Mouse (Mus musculus) spleen, postnatal 36 days (tissue): Measurements from ENCODE around the gene Prc1.

Experiments
- DNase-seq, 2 experiments: peaks; one replicate each; pipeline ENCODE4 v3.0.0; 2022; ENCODE audit warnings: low spot score in 2 of 2, mixed read lengths in 1 of 2

Gene Prc1

GRCm38 (mm10) chr7:80336932-80337331, 42.7 kb downstream of the Prc1 start:
- no peak for DNase-seq

- DNase-seq, result peak in 1 of 2 experiments; percentile 26
These were observed 45.1 kb downstream of the Prc1 start for GRCm38 (mm10) chr7:80339371-80339770.

- peak; percentile 98 to 99 for DNase-seq
These were observed 45.8 kb downstream of the Prc1 start for GRCm38 (mm10) chr7:80339793-80340628.

DNA sequence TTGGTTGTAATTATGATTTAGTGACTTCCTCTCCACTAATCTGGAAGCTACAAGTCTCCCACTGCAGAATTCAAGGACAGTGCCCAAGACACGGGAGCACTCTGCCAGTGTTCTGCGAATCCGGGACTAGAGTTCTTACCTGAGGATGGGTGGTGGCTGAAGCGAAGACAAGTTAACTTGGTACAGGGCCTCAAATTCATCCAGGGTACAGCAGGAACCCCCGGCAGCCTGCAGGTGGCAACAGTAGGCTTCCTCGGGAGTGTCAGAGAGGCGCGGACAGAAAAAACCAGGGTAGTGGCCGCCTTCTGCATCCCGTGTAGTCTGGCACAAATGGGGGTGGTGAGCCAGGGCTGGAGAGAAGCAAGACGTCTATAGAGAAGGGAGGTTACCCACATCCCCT, 46.5 kb downstream of the Prc1 start, which contains the start of gene Unc45a:
Gene Unc45a, minus strand, starts transcription at position 213 of the 400 bp plus-strand sequence.
- DNase-seq, result peak; percentile 81 to 84

DNA sequence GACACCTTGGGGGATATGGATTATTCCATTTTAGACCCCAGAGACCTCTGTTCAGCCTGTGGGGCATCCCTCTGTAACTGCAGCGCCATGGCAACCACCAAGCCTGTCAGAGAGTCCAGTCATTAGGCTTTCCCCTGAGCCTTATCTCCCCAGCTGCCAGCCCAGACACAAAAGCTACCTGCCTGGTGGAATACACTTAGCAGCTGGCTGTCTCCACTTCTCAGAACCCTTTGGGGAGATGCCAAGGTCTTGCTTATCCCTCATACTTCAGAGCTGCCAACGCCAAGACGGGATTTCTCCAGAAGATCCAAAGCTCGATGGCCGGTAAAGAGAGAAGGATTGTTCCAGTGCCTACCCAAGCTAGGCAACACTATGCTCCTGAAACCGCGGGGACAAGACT, 47.5 kb downstream of the Prc1 start:
- no peak for DNase-seq

DNA sequence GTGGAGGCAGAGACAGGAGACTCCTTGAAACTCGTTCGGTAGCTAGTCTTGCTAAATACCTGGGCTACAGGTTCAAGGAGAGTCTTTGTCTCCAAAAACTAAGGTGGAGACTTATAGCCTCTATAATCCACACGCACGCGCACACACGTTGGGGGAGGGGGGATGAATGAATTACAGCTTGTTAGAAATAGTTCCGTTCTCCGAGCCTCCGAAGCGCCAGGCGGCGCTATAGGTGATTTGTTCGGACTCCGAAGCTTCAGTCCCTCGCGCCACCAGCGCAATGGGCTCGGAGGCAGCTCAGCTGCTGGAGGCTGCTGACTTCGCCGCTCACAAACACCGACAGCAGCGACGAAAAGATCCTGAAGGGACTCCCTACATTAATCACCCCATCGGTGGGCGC, 48.6 kb downstream of the Prc1 start, which contains the start of gene Hddc3:
Gene Hddc3, plus strand, starts transcription at position 247 of the 400 bp plus-strand sequence.
- peak; percentile 88 to 93 for DNase-seq

DNA sequence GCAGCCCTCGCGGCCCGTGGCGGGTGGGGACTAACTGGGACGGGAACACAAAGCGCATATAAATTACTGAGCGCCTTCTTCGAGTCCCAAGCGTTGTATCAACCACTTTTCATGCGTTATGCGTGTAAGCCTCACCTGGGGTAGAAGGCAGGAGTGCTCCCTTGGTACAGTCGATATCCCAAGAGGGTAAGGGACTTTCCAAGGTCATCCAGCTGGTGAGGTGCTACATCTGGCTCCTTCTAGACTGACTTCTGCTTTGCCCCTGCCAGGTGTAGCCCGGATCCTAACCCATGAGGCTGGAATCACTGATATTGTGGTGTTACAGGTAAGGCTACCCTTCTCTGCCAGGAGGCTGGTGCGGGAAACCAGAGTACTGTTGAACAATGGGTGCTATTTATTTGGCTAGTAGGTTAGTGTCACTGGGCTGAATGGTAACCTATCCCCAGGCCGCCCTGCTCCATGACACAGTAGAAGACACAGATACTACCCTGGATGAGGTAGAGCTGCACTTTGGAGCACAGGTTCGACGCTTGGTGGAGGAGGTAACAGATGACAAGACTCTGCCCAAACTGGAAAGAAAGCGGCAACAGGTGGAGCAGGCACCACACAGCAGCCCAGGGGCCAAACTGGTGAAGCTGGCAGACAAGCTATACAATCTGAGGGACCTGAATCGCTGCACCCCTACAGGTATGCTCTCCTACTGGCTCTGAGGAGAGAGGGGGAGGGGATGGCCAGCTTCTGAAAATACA, 49.2 kb downstream of the Prc1 start:
- no peak for DNase-seq

- DNase-seq, result no peak
These were observed 51.9 kb downstream of the Prc1 start for GRCm38 (mm10) chr7:80346173-80346572.

- DNase-seq, result no peak
These were observed 52.6 kb downstream of the Prc1 start for GRCm38 (mm10) chr7:80346830-80347229.

DNA sequence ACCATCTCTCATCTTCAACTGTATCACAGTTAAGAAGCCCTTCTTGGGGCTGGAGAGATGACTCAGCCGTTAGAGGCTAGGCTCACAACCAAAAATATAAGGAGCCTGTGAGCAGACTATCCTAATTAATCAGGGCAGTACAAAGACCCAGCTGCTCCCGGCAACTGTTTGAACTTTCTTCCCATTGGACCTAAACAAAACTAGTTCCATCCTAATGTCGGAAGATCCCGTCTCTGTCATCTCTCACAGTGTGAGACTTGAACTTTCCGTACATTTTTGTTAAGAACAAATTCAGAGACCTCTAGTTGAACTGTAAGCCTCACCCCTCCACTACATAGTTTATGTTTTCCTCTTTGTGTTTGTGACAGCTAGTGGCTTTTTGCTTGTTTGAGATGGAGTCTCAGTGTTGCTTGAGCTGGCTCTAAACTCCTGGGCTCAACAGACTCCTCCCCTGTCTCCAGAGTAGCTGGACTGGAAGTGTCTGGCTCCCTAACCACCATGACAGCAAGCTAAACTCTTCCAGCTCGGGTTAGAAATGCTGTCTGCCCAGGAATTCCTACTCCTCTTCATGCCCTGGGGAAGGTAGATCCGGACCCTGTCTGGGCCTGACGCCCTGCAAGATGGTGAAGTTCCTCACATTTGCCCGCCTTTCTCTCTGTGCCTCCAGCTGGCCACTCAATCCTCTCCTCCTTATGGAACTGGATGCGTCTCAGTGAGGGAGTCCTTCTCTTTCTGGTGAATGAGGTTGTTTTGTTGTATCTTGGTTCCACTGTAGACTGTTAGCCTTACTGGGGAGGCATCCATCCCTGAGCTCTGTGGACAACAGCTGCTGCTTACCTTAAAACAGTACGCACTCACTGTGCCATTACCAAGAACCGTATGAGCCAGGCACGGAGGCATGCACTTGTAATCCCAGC, 53.7 kb downstream of the Prc1 start:
- DNase-seq, result no peak

DNA sequence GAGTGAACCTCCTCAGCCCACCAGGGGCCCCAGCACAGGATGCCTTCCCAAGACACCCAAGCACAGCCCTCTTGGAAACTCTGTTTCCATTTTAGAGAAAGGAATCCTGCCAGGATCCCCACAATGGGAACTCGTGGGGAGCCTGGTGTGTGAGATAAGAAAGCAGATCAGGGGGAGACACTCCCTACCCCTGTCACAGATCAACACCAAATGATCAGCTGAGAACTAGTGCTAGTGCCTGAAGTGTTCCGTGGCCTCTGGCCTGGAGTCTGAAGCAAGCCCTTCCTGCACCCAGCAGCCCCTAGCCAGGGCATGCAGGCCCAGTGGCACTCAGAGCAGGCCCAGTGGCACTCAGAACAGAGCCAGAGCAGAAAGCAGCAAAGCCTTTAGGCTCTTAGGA, 56.6 kb downstream of the Prc1 start:
- DNase-seq, result no peak

GRCm38 (mm10) chr7:80352920-80353319, 58.7 kb downstream of the Prc1 start:
- DNase-seq, result no peak

DNA sequence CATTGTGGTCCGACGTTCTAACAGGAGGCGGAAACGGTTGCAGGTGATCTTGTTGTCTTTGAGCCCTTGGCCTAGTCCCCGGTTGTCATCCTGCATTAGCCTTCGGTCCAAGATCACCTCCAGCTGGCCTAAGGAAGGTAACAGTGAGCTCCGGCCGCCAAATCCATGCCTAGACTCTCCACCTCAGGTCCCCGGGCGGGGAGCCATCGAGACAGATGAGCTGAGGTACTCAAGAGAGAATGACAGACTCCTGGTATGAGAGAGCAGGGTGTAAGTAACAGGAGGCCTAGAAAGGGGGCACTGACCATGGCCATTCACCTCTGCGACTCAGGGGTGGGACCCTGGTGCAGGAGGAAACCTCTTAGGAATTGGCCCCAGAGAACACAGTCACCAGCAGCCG, 62.1 kb downstream of the Prc1 start:
- DNase-seq, result no peak

DNA sequence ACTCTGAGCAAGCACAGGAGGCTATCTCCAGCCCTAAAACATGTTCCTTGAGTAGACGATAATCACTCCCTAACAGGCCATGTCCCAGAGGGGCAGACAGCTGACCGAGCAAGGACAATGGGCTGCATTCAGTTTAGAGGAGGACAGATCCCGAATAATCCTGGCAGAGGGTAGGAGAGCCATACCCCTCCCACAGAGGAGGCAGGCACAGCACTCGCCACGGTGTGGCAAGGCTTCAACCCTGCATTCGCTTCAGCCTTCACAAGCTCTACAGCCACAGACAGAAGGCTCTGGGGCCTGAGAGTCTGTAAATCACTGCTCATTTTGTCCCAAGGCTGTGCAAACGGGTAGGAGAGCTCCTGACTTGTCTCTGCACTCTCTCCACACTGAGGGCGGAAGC, 62.9 kb downstream of the Prc1 start:
- no peak for DNase-seq

- DNase-seq, result no peak
These were observed 63.8 kb downstream of the Prc1 start for GRCm38 (mm10) chr7:80358039-80358438.

GRCm38 (mm10) chr7:80360435-80360834, 66.2 kb downstream of the Prc1 start:
- DNase-seq, result no peak

DNA sequence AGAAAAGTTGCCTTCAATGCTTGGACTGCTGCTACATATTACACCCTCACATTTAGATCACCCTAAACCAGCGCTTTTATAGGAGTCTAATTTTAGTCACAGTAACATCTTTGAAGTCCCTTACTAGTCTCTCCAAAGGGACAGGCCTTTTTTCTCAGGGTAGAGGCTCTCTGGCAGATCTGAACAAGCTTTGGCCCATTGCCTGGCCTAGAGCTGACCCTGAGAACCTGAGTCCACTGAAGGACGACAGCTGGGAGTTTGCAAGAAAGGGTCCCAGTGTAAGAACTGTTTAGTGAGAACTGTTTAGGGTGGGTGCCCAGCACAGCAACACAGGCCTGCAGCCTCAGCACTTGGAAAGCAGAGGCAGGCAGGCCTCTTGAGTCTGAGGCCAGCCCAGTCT, 71.5 kb downstream of the Prc1 start:
- DNase-seq, result no peak
